Mouse (Mus musculus): Measurements from ENCODE around the gene Abcd1. TPM values are rescaled to one million over a fixed set of nuclear protein-coding genes. Genes with fewer than 3 reads are reported as not detected.
A peak's percentile ranks its signal among the peaks of the same experiment; 100 is the strongest.
"Not testable (repeated sequence)": the region's sequence is repeated elsewhere in the genome, so short reads cannot be mapped to it uniquely, and the experiment has no call there.

The Abcd1 gene
- total RNA-seq, 2 experiments from 2014 or later = 14.8 to 14.9 TPM

DNA sequence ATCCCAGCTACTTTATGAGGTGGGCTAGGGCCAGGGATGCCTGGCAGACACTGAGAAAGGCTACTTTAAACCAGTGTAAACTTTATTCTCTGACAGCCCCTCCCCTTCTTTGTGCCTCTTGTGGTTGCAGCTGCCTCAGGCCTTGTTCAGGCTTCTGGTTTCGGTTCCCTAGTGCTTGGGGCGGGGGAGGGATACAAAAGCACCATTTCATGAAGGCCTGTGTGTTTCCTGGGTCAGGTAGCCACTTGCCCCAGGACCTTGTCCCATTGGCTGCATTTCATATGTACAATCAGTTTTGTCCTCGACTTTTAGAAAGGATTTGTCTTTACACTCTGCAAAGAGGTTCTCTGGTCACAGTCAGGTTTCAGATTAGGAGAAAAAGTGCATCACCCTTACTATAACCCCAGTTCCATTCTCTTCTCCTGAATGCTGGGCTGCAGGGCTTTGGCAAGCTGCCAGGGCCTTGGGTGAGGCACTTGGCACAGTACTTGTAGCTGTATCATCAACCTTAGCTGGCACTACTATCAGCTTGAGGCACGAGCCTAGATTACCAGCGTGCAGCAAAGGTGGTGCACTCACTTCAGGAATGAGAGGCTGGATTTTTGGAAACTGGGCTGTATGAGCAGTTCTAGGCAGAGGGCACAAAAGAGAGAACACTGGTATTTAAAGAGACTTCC is 2.4 kb downstream of the Abcd1 start:
- peak; percentile 3 to 5 for DNase-seq (ENCODE audit: low spot score in 2 of 2)
- intact Hi-C loops (cut with DNase I) = loop anchor here (5.0 kb wide), 1 partner anchor 68 kb away; the partner anchor contains the start of genes Idh3g and Ssr4

DNA sequence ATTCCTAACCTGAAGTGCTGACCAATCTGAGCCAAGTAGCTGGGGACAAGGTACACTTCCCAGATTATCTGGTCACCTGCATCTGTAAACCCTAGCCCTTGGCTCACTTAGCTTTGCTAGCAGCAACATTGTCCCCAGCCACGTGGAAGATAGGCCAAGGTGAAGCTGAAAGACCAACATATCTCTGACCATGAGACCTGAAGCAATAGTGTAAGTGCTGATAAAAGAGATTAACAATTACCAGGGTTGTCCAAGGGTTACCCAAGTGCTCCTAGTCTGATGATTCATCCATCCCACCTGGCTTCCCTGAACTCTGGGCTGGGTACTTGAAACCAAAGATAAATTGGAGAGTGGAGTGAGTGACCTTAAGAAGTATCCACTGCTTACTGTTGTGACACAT is 14.5 kb downstream of the Abcd1 start:
- intact Hi-C loops (cut with DNase I) = no loop called here
- DNase-seq (ENCODE audit: low spot score in 2 of 2) = no peak

- DNase-seq (ENCODE audit: low spot score in 2 of 2) = no peak
- intact Hi-C loops (cut with DNase I) = no loop called here
These were observed 21.8 kb downstream of the Abcd1 start for GRCm38 (mm10) chrX:73738155-73738554.

DNA sequence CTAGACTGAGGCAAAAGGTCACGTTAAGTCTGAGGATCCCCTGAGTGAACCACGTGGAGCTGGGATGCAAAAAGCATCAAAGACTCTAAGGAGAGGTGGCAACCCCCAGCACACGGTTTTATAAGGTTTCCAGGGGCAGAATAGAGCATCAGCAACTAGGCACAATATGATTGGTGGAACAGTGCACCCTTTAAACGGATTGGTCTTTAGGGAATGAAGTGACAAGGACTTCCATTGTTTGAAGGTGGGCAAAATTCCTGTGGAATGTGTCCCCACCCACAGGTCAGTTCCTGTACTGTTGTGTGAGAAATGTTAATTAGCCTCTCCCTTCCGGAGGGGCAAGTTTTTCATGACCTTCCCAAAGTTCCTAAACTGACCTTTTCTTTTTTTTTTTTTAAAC is 22.8 kb downstream of the Abcd1 start:
- DNase-seq (ENCODE audit: low spot score in 2 of 2) = no peak
- intact Hi-C loops (cut with DNase I) = no loop called here

GRCm38 (mm10) chrX:73739841-73740240 is 23.4 kb downstream of the Abcd1 start:
- DNase-seq (ENCODE audit: low spot score in 2 of 2); intact Hi-C loops (cut with DNase I): not testable (repeated sequence)

GRCm38 (mm10) chrX:73744774-73745481 is 28.5 kb downstream of the Abcd1 start:
- DNase-seq (ENCODE audit: low spot score in 2 of 2) = no peak
- intact Hi-C loops (cut with DNase I) = no loop called here

GRCm38 (mm10) chrX:73748977-73749376 is 32.6 kb downstream of the Abcd1 start:
- intact Hi-C loops (cut with DNase I) = no loop called here
- no peak for DNase-seq (ENCODE audit: low spot score in 2 of 2)

DNA sequence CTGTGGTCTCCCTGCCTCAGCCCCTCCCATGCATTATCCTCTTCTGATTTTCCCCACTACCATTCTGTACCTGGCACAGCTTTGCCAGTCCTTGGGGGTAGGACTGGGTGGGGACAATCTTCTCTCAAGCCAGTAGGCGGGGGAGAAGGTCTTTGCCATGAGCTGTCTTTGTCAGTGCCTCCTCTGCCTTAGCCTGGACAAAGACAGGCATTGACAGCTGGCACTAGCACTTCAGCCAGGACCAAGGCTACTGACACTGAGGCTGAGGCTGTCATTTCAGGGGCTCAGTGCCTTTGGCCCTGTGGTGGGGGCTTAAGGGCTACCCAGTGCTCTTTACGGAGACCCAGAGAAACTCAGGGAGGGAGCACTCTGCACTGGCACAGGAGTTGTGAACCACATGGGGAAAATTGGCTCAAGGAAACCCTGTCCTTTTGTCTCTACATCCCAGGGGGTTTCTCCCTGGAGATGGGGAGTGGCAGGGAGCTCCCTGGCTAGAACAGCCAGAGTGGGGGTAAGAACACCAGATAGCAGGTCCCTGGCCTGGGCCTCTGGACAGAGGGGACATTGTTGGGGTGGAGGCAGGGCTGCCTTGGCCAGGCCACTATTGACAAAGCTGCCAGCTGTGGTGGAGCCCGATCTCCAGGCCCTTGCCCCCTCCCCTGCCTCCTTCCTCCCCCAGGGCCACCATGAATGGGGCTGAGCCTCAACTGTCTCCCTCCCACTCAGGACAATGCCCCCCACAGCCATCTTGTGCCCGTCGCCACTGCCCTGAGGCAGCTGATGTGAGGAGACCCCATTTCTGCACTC is 40.1 kb downstream of the Abcd1 start, which contains the start of gene Plxnb3:
Plxnb3 (plus strand) TSS at position 757 of the 807 bp plus-strand sequence.
- intact Hi-C loops (cut with DNase I) = no loop called here
- DNase-seq (ENCODE audit: low spot score in 2 of 2) = no peak

- intact Hi-C loops (cut with DNase I) = no loop called here
- DNase-seq (ENCODE audit: low spot score in 2 of 2) = peak in 1 of 2 experiments; percentile 23
These were observed 42.4 kb downstream of the Abcd1 start for GRCm38 (mm10) chrX:73758611-73759290.

DNA sequence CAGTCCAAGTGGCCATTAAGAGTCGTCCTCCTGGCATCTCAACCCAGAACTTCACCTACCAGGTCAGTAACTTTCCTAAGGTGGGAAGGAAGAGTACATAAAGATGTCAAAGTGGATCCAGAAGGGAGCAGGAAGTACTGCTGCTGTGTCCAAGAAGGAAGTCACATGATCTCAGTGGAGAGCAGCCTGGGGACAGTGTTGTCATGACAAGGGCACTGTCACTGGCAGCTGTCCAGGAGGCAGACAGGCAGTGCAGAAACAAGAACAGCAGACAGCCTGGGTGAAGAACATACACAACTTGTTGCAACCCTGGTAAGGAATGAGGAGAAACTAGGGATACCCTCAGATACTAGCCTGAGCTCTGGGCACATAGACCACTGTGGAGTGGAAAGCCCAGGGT is 48.9 kb downstream of the Abcd1 start:
- intact Hi-C loops (cut with DNase I) = no loop called here
- DNase-seq (ENCODE audit: low spot score in 2 of 2) = no peak

DNA sequence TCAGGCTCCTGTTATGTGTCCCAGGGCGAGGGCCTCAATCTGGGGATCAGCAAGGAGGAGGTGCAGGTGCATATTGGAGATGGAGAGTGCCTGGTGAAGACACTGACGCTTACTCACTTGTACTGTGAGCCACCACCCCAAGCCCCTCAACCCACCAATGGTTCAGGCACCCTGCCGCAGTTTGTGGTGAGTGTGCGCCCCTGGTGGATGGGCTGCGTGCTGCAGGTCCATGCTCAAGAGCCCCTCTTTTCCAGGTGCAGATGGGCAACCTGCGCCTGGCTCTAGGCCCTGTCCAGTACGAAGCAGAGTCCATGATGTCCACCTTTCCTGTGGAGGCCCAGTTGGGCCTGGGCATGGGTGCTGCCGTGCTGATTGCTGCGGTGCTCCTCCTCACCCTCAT is 50.9 kb downstream of the Abcd1 start:
- no peak for DNase-seq (ENCODE audit: low spot score in 2 of 2)
- intact Hi-C loops (cut with DNase I) = no loop called here

- intact Hi-C loops (cut with DNase I) = no loop called here
- DNase-seq (ENCODE audit: low spot score in 2 of 2) = peak in 1 of 2 experiments; percentile 44
These were observed 57.9 kb downstream of the Abcd1 start, which contains the start of gene Srpk3 for GRCm38 (mm10) chrX:73774168-73774760. TSS of gene Srpk3 (plus strand) at chrX:73774405.

DNA sequence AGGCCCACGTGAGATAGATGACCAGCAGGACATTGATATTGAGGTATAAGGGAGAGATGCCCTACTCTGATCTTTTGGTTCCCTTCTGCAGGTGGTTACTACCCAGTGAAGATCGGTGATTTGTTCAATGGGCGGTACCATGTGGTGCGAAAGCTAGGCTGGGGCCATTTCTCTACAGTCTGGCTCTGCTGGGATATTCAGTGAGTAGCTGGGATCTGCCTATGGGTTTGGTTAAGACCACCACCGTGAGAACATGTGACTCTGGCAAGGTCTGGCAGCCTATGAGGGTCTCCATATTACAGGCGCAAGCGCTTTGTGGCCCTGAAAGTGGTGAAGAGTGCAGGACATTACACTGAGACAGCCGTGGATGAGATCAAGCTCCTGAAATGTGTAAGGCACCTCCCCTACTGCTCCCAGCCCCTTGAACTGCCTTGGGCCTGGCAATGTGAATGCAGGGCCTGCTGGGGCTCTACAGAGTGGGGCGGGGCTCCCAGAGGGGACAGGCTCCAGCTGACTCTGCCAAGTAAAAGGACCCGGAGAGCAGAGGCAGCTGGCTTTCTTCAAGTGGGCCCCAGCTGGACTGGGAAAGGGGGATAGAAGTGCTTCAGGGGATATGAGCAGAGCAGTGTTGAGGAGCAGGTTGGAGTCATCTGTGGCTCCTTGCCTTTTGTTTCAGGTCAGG is 58.5 kb downstream of the Abcd1 start:
- DNase-seq (ENCODE audit: low spot score in 2 of 2) = no peak
- intact Hi-C loops (cut with DNase I) = no loop called here

- intact Hi-C loops (cut with DNase I) = no loop called here
- DNase-seq (ENCODE audit: low spot score in 2 of 2) = no peak
These were observed 65.8 kb downstream of the Abcd1 start for GRCm38 (mm10) chrX:73782227-73782626.

GRCm38 (mm10) chrX:73785666-73786065 is 69.3 kb downstream of the Abcd1 start:
- intact Hi-C loops (cut with DNase I) = loop anchor here (5.0 kb wide), 1 partner anchor 68 kb away; the partner anchor contains the start of genes Abcd1 and Bcap31
- DNase-seq (ENCODE audit: low spot score in 2 of 2) = no peak

DNA sequence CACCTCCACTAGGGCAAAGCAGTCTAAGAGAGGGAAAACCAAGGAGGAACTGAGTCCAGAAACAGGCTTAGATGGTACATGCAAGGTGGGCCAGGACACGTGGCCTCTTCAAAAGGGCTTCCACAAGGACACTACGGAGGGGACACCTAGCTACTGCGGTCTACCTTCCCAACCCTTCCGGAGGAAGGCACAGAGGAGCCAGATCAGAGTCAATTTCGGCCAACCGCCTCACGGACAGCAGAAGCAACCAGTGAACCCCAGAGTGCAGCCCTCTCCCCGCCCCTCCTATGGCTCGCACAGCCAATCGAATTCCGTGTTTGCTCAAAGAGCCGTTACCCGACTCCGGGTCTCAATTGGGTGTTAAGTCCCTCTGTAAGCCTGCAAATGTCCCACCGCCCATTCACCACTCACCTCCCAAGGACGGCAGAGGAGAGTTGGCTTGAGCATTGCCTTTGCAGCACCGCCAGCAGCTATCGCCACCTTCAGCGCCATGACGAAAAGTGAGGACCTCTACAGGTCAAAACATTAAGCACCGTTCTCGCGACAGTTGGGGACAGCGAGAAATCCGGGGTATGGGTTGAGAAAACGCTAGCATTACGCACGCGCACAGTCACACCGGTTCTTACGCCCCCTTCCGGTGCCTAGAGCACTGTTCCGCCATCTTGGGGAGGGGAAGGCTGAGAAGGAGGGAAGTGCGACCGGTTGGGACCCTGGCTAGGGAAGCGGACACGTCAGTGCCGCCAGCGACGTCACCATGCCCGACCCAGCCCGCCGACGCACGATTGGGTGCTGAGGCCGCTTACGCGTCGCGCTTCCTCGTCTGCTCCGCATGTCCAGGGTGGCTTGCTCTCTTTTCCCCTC is 70.2 kb downstream of the Abcd1 start, which contains the start of the genes Idh3g and Ssr4:
Idh3g (minus strand) TSS at position 534 of the 861 bp plus-strand sequence.
Ssr4 (plus strand) TSS at position 665 of the 861 bp plus-strand sequence.
- DNase-seq (ENCODE audit: low spot score in 2 of 2) = peak; percentile 91 to 95
- intact Hi-C loops (cut with DNase I) = loop anchor here (5.0 kb wide), 1 partner anchor 69 kb away; the partner anchor contains the start of genes Abcd1 and Bcap31

DNA sequence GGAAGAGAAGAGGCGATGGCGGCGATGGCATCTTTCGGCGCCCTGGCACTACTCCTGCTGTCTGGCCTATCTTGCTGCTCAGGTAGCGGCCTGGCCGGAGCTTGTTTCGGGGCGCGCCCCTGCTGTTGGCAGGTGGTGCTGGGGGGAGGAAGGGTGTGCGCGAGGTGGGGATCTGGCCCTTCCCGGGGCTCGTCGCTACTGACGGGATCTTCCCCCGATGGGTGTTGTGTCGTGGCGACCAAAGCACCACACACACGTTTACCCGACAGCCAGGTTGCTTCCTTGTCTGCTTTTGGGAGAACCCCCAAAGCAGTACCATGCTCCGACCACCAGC is 70.8 kb downstream of the Abcd1 start:
- intact Hi-C loops (cut with DNase I) = loop anchor here (5.0 kb wide), 1 partner anchor 70 kb away; the partner anchor contains the start of genes Abcd1 and Bcap31
- DNase-seq (ENCODE audit: low spot score in 2 of 2) = no peak

Measured in left cerebral cortex, postnatal 14 days (tissue).